Mouse (Mus musculus) heart, adult 2 months (tissue): Measurements from ENCODE around the gene Gipc1. TPM values are rescaled to one million over a fixed set of nuclear protein-coding genes. Genes with fewer than 3 reads are reported as not detected.

Source experiments
- DNase-seq, 2 experiments: peaks; one replicate each; pipeline ENCODE4 v3.0.0; 2021
- H3K27ac ChIP-seq: fragments of 200-600 bp; 2 replicates; pipeline ENCODE4 v1.8.1; 2022
- H3K27me3 ChIP-seq: fragments of 200-500 bp; 2 replicates; pipeline ENCODE4 v1.6.1; 2012; ENCODE audit warnings: mild to moderate bottlenecking, low read length, inconsistent platforms, mixed read lengths; ENCODE audit not compliant: control insufficient read depth, insufficient read depth
- H3K36me3 ChIP-seq: fragments of 200-500 bp; 2 replicates; pipeline ENCODE4 v1.6.1; 2012; ENCODE audit warnings: low read length, inconsistent platforms; ENCODE audit not compliant: control insufficient read depth, insufficient read depth
- H3K4me1 ChIP-seq: fragments of 200-500 bp; 2 replicates; pipeline ENCODE4 v1.6.1; 2011; ENCODE audit warnings: low read length; ENCODE audit not compliant: control insufficient read depth, insufficient read depth
- H3K4me3 ChIP-seq: fragments of 200-600 bp; 2 replicates; pipeline ENCODE4 v1.8.1; 2022
- H3K79me2 ChIP-seq: fragments of 200-500 bp; replicated peaks from 2 replicates; pipeline ENCODE4 v1.6.1; 2012; ENCODE audit warnings: mild to moderate bottlenecking, inconsistent platforms, low read length, moderate library complexity, mixed read lengths; ENCODE audit not compliant: control insufficient read depth, insufficient read depth
- H3K9ac ChIP-seq: fragments of 200-500 bp; 2 replicates; pipeline ENCODE4 v1.6.1; 2012; ENCODE audit warnings: low read depth, mild to moderate bottlenecking, control low read depth, inconsistent platforms, low read length, mixed read lengths
- CTCF ChIP-seq: fragments of 200-600 bp; IDR thresholded peaks from 2 replicates; pipeline ENCODE4 v1.8.1; 2022; ENCODE audit warnings: antibody characterized with exemption, mild to moderate bottlenecking, moderate library complexity
- EP300 ChIP-seq: fragments of 200-500 bp; IDR thresholded peaks from 2 replicates; pipeline ENCODE4 v1.6.1; 2011; ENCODE audit warnings: low read depth, low read length, control low read depth; ENCODE audit not compliant: insufficient read depth
- POLR2A ChIP-seq: fragments of 200-500 bp; IDR thresholded peaks from 2 replicates; pipeline ENCODE4 v1.6.1; 2011; ENCODE audit warnings: mild to moderate bottlenecking, low read depth, low read length, control low read depth; ENCODE audit not compliant: insufficient read depth
- WGBS: fragments of 180-500 bp; shearing (Covaris S2); methylation state at CpG from one replicate; pipeline ENCODE4 v1.1.7; 2018; 5-methylcytosine and 5-hydroxymethylcytosine counted together
- intact Hi-C: fragments of 180-260 bp; cut with DNase I; formaldehyde crosslinking; loops from one replicate; pipeline ENCODE4 v1.15.1; 2025
- polyA plus RNA-seq: library from polyadenylated mRNA; depleted of rRNA; stranded (reverse); fragments of >200 nt; gene quantifications from 2 replicates; pipeline ENCODE4 v1.2.3, GENCODE M21; 2012
- total RNA-seq, 2 experiments: library from RNA; stranded (reverse); gene quantifications; 2 replicates each; pipeline ENCODE4 v1.2.3; 2021

Gipc1 gene
- total and polyA plus RNA-seq, 3 experiments = 23.8 to 27.7 (median 25.6) TPM

- H3K4me3 ChIP-seq = no peak overlapping the region
- DNase-seq = no peak
- H3K4me1 ChIP-seq = peaks cover 7% of the 10 kb centered on the region
- TF ChIP-seq CTCF = no peak
- TF ChIP-seq POLR2A = no peak
- no peak for TF ChIP-seq EP300
- intact Hi-C loops = no loop called here
- no peak overlapping the region for H3K27ac ChIP-seq
- 91% methylated on average over 6 of the region's 6 CpGs for WGBS
- H3K27me3 ChIP-seq = no peaks in the 10 kb centered on the region
- H3K9ac ChIP-seq = no peak overlapping the region
- peaks cover 2% of the 10 kb centered on the region; the same call in 1 of the 2 replicates for H3K36me3 ChIP-seq
- H3K79me2 ChIP-seq = no peaks in the 10 kb centered on the region
Measured at GRCm38 (mm10) chr8:83689264-83689663, 36.8 kb downstream of the Gipc1 start.

- 50% methylated on average over 10 of the region's 10 CpGs for WGBS
- Histone ChIP-seq H3K27ac (peak overlapping the region; percentile 40; the same call in 1 of the 2 replicates), H3K9ac (no peak overlapping the region), H3K4me3 (no peak overlapping the region), H3K27me3 (no peaks in the 10 kb centered on the region), H3K36me3 (peaks cover 2% of the 10 kb centered on the region; the same call in 1 of the 2 replicates), H3K4me1 (peaks cover 25% of the 10 kb centered on the region), H3K79me2 (peaks cover 2% of the 10 kb centered on the region; the same call in 1 of the 2 replicates)
- DNase-seq = peak; percentile 57 to 69
- intact Hi-C loops = no loop called here
- no peak for TF ChIP-seq POLR2A
- no peak for TF ChIP-seq EP300
- TF ChIP-seq CTCF = no peak
Measured at GRCm38 (mm10) chr8:83693609-83694236, 41.2 kb downstream of the Gipc1 start.

- TF ChIP-seq CTCF = no peak
- no peak for TF ChIP-seq EP300
- no peak for TF ChIP-seq POLR2A
- intact Hi-C loops = loop anchor here (5.0 kb wide), 1 partner anchor 32 kb away; no protein-coding TSS in a partner anchor
- H3K9ac ChIP-seq = no peak overlapping the region
- H3K4me3 ChIP-seq = no peak overlapping the region
- DNase-seq = no peak
- no peaks in the 10 kb centered on the region for H3K27me3 ChIP-seq
- peaks cover 2% of the 10 kb centered on the region; the same call in 1 of the 2 replicates for H3K79me2 ChIP-seq
- peaks cover 25% of the 10 kb centered on the region for H3K4me1 ChIP-seq
- peaks cover 2% of the 10 kb centered on the region; the same call in 1 of the 2 replicates for H3K36me3 ChIP-seq
- 79% methylated on average over 11 of the region's 11 CpGs for WGBS
- peak overlapping the region; percentile 10; the same call in 1 of the 2 replicates for H3K27ac ChIP-seq
Measured at GRCm38 (mm10) chr8:83694369-83695160, 42.1 kb downstream of the Gipc1 start.

GRCm38 (mm10) chr8:83695351-83696106 is 43.1 kb downstream of the Gipc1 start:
- H3K27me3 ChIP-seq = no peaks in the 10 kb centered on the region
- peaks cover 2% of the 10 kb centered on the region; the same call in 1 of the 2 replicates for H3K79me2 ChIP-seq
- 63% methylated on average over 17 of the region's 17 CpGs for WGBS
- DNase-seq = peak in 1 of 2 experiments; percentile 46
- peak; percentile 79 for TF ChIP-seq EP300
- no peak for TF ChIP-seq POLR2A
- TF ChIP-seq CTCF = no peak
- peaks cover 2% of the 10 kb centered on the region; the same call in 1 of the 2 replicates for H3K36me3 ChIP-seq
- no peak overlapping the region for H3K4me3 ChIP-seq
- H3K27ac ChIP-seq = peak overlapping the region; percentile 26
- no peak overlapping the region for H3K9ac ChIP-seq
- intact Hi-C loops = loop anchor here (5.0 kb wide), 1 partner anchor 33 kb away; no protein-coding TSS in a partner anchor
- H3K4me1 ChIP-seq = peaks cover 25% of the 10 kb centered on the region

GRCm38 (mm10) chr8:83697374-83698220 is 45.1 kb downstream of the Gipc1 start:
- Histone ChIP-seq H3K79me2 (peaks cover 2% of the 10 kb centered on the region; the same call in 1 of the 2 replicates), H3K4me1 (peaks cover 25% of the 10 kb centered on the region), H3K27ac (peak overlapping the region; percentile 98), H3K9ac (peak overlapping the region; percentile 94), H3K4me3 (peak overlapping the region; percentile 100), H3K36me3 (peaks cover 2% of the 10 kb centered on the region; the same call in 1 of the 2 replicates), H3K27me3 (no peaks in the 10 kb centered on the region)
- peak; percentile 48; the same call in 1 of the 2 replicates for TF ChIP-seq POLR2A
- TF ChIP-seq EP300 = 0 out of 2 replicates have a peak, but pooled peaks have one; percentile 64
- TF ChIP-seq CTCF = no peak
- DNase-seq = peak; percentile 66 to 83
- 6% methylated on average over 19 of the region's 19 CpGs for WGBS
- intact Hi-C loops = loop anchor here (5.0 kb wide), 1 partner anchor 35 kb away; no protein-coding TSS in a partner anchor
